Mouse (Mus musculus) intestine, postnatal 0 days (tissue): ENCODE measurements at regions not wholly inside any gene's neighbourhood (a gene's known extent, or its start where the extent isn't known, plus 50 kb on each side); places are given as distances from the start of the nearest gene placed in this dataset.

Experiments
- ATAC-seq: fragments of 200-750 bp; cut with Nextera tagmentation; 2 replicates; pipeline ENCODE4 v1.8.0; 2017; ENCODE audit warnings: mild to moderate bottlenecking, moderate TSS enrichment, moderate library complexity
- H3K27ac ChIP-seq: fragments of 300-500 bp; sonication (generic); 2 replicates; pipeline ENCODE4 v1.5.1; 2014; ENCODE audit warnings: mild to moderate bottlenecking, low read depth, low read length, moderate library complexity
- H3K27me3 ChIP-seq: fragments of 300-500 bp; sonication (generic); replicated peaks from 2 replicates; pipeline ENCODE4 v1.6.1; 2014; ENCODE audit warnings: low read length, mixed read lengths; ENCODE audit not compliant: control insufficient read depth, insufficient read depth
- H3K36me3 ChIP-seq: fragments of 300-500 bp; sonication (generic); 2 replicates; pipeline ENCODE4 v1.6.1; 2014; ENCODE audit warnings: mild to moderate bottlenecking, moderate library complexity; ENCODE audit not compliant: control insufficient read depth, insufficient read depth
- H3K4me1 ChIP-seq: fragments of 300-500 bp; sonication (generic); replicated peaks from 2 replicates; pipeline ENCODE4 v1.6.1; 2014; ENCODE audit warnings: antibody characterized with exemption, low read length, mixed read lengths; ENCODE audit not compliant: control insufficient read depth, insufficient read depth
- H3K4me2 ChIP-seq: fragments of 300-500 bp; sonication (generic); replicated peaks from 2 replicates; pipeline ENCODE4 v1.6.1; 2014; ENCODE audit warnings: low read depth, mild to moderate bottlenecking, moderate library complexity
- H3K4me3 ChIP-seq: fragments of 300-500 bp; sonication (generic); 2 replicates; pipeline ENCODE4 v1.5.1; 2014; ENCODE audit warnings: low read depth, low read length
- H3K9ac ChIP-seq: fragments of 300-500 bp; sonication (generic); 2 replicates; pipeline ENCODE4 v1.6.1; 2014; ENCODE audit warnings: mild to moderate bottlenecking, low read depth, low read length
- H3K9me3 ChIP-seq: fragments of 300-500 bp; sonication (generic); 2 replicates; pipeline ENCODE4 v1.6.1; 2016; ENCODE audit warnings: mixed run types; ENCODE audit not compliant: control insufficient read depth
- CTCF ChIP-seq: sonication (generic); IDR thresholded peaks from 2 replicates; pipeline ENCODE4 v1.5.1; 2016; ENCODE audit warnings: low read depth, mild to moderate bottlenecking, control low read depth, antibody characterized with exemption, moderate library complexity
- WGBS: fragments of 180-500 bp; shearing (Covaris S2); extraction: QIAGEN DNeasy Blood & Tissue Kit; methylation state at CpG from one replicate; pipeline ENCODE4 v1.1.7; 2014; 5-methylcytosine and 5-hydroxymethylcytosine counted together

GRCm38 (mm10) chr2:55228131-55228797, 207.5 kb upstream of the Kcnj3 start:
- TF ChIP-seq CTCF: no peak
- H3K27ac ChIP-seq: no peak overlapping the region
- no peak overlapping the region for H3K9ac ChIP-seq
- no peaks in the 10 kb centered on the region for H3K36me3 ChIP-seq
- no peak overlapping the region for H3K4me2 ChIP-seq
- no peaks in the 10 kb centered on the region for H3K4me1 ChIP-seq
- H3K9me3 ChIP-seq: no peaks in the 10 kb centered on the region
- no peaks in the 10 kb centered on the region for H3K27me3 ChIP-seq
- no peak for ATAC-seq
- 66% methylated on average over 7 of the region's 7 CpGs for WGBS
- H3K4me3 ChIP-seq: no peak overlapping the region

GRCm38 (mm10) chr2:55231841-55232240, 203.9 kb upstream of the Kcnj3 start:
- Histone ChIP-seq H3K9ac (no peak overlapping the region), H3K27ac (no peak overlapping the region), H3K4me2 (no peak overlapping the region), H3K36me3 (no peaks in the 10 kb centered on the region), H3K4me3 (no peak overlapping the region), H3K9me3 (no peaks in the 10 kb centered on the region), H3K27me3 (no peaks in the 10 kb centered on the region), H3K4me1 (no peaks in the 10 kb centered on the region)
- ATAC-seq: no peak
- TF ChIP-seq CTCF: no peak
- WGBS: 80% methylated on average over 2 of the region's 2 CpGs

GRCm38 (mm10) chr2:55253134-55253533, 182.6 kb upstream of the Kcnj3 start:
- no peak for ATAC-seq
- Histone ChIP-seq H3K4me3 (no peak overlapping the region), H3K27ac (no peak overlapping the region), H3K9me3 (no peaks in the 10 kb centered on the region), H3K27me3 (no peaks in the 10 kb centered on the region), H3K36me3 (no peaks in the 10 kb centered on the region), H3K4me2 (no peak overlapping the region), H3K4me1 (no peaks in the 10 kb centered on the region), H3K9ac (no peak overlapping the region)
- TF ChIP-seq CTCF: no peak

GRCm38 (mm10) chr2:55262721-55263278, 173.0 kb upstream of the Kcnj3 start:
- H3K4me1 ChIP-seq: no peaks in the 10 kb centered on the region
- no peak overlapping the region for H3K9ac ChIP-seq
- ATAC-seq: no peak
- H3K4me2 ChIP-seq: no peak overlapping the region
- H3K9me3 ChIP-seq: no peaks in the 10 kb centered on the region
- TF ChIP-seq CTCF: no peak
- no peak overlapping the region for H3K27ac ChIP-seq
- H3K27me3 ChIP-seq: no peaks in the 10 kb centered on the region
- H3K4me3 ChIP-seq: no peak overlapping the region
- WGBS: 79% methylated on average over 1 of the region's 1 CpGs
- no peaks in the 10 kb centered on the region for H3K36me3 ChIP-seq

- no peaks in the 10 kb centered on the region for H3K9me3 ChIP-seq
- H3K36me3 ChIP-seq: no peaks in the 10 kb centered on the region
- H3K9ac ChIP-seq: no peak overlapping the region
- no peaks in the 10 kb centered on the region for H3K27me3 ChIP-seq
- no peak overlapping the region for H3K27ac ChIP-seq
- no peak overlapping the region for H3K4me2 ChIP-seq
- ATAC-seq: no peak
- no peak overlapping the region for H3K4me3 ChIP-seq
- TF ChIP-seq CTCF: no peak
- H3K4me1 ChIP-seq: no peaks in the 10 kb centered on the region
- WGBS: 74% methylated on average over 1 of the region's 2 CpGs
Observed at GRCm38 (mm10) chr2:55263847-55264449, 171.8 kb upstream of the Kcnj3 start.

GRCm38 (mm10) chr2:55306387-55306786, 129.4 kb upstream of the Kcnj3 start:
- H3K4me1 ChIP-seq: no peaks in the 10 kb centered on the region
- no peak overlapping the region for H3K27ac ChIP-seq
- H3K4me3 ChIP-seq: no peak overlapping the region
- no peaks in the 10 kb centered on the region for H3K9me3 ChIP-seq
- no peak overlapping the region for H3K4me2 ChIP-seq
- no peaks in the 10 kb centered on the region for H3K27me3 ChIP-seq
- peak; percentile 72 for TF ChIP-seq CTCF
- no peak for ATAC-seq
- no peak overlapping the region for H3K9ac ChIP-seq
- H3K36me3 ChIP-seq: no peaks in the 10 kb centered on the region
